Mouse (Mus musculus): ENCODE measurements around the gene Abca2.

DNA sequence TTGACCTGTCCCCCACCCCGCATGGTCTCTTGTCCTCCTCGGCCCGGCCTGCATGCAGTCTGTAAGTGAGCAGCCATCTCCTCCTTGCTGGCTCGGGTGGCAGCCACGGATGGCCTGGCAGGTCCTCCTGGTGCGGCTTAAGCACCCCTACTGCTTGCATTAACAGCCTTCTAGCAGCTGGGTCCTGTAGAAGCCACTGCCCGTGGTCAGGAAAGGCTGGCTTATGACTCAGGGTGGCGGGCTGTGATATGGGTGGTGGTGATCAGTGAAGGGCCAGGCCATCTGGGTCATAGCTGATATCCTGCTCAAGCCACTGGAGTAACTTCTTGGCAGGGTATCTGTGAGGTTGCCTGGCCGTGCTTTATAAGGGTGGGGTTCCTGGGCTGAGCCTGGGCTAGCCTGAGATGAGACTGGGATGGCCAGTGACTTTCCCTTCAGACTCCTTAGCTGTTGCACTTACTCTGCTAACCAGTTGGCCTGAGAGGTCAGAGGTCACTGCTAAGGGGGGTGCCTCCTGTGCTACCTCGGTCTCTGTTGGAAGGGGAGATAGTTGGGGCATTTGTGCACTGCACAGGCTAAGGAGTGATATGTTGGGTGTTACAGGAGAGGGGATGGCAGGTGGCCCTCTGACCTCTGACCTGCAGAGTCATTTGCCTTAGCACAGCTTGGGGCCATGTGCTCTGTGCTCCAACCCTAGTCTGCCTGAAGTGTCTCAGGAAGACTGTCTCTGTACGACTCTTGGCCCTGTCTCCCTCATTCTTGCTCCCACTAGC is 4.0 kb downstream of the Abca2 start:
- TF ChIP-seq POLR2A (IDR thresholded peaks at IDR 0.05; ENCODE audit: extremely low read depth, insufficient read depth, low read length) = no peak
- TF ChIP-seq CTCF (IDR thresholded peaks at IDR 0.05; ENCODE audit: low read depth, low read length) = no peak
